Mouse (Mus musculus): ENCODE results near the gene Cyp19a1. TPM values are rescaled to one million over a fixed set of nuclear protein-coding genes. Genes with fewer than 3 reads are reported as not detected.

Gene Cyp19a1
- polyA plus RNA-seq, 1 experiment, result not detected

DNA sequence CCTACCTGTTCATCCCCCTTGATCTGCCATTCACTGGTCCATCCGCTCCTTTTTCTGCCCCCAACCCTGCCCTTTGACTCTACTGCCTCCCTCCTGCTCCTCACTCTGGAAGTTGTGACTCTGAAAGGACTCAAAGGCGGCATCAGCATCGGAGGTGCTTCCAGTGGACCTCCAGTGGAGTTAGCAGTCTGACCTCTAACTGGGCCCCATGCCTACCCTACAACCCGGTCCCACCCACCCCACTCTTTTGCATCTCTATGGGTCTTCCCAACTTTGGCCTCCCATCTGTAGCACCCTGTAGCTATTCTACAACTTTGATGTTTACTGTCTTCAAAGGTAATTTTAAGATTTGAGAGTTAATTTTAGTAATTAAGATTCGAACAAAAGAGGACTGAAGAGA, 51.4 kb downstream of the Cyp19a1 start:
- TF ChIP-seq POLR2A (IDR thresholded peaks at IDR 0.05; ENCODE audit: borderline replicate concordance, control insufficient read depth, low read depth, low read length), result no peak
- TF ChIP-seq CTCF (IDR thresholded peaks at IDR 0.05; ENCODE audit: control insufficient read depth, insufficient read depth, low read length), result no peak
- no peak overlapping the region for H3K4me3 ChIP-seq (replicated peaks; ENCODE audit: control insufficient read depth, low read depth, low read length)
- 68% methylated on average over 5 of the region's 5 CpGs for WGBS

DNA sequence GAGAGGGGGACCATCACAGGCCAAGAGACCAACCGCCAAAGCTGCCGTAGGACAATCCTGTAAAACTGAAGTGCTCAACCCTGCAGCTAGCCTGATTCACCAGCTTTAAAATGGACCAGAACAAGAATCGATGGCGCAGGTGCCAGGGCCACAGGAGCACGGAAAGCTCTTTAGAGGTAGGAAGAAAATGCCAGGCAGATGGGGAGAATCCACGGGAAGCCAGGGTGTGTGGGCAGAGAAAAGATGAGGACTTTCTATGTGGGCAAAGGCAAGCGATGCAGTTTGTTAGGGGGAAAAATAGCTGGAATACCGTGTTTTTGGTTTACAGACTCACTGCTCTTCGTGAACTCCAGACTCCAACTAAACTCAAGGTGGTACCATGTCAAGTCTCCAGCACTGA, 53.0 kb downstream of the Cyp19a1 start:
- WGBS, result 84% methylated on average over 9 of the region's 9 CpGs
- no peak overlapping the region for H3K4me3 ChIP-seq (replicated peaks; ENCODE audit: control insufficient read depth, low read depth, low read length)
- H3K27ac ChIP-seq (ENCODE audit: control insufficient read depth, insufficient read depth, low read depth, low read length, poor library complexity), result no peak overlapping the region
- TF ChIP-seq POLR2A (IDR thresholded peaks at IDR 0.05; ENCODE audit: borderline replicate concordance, control insufficient read depth, low read depth, low read length), result no peak
- TF ChIP-seq CTCF (IDR thresholded peaks at IDR 0.05; ENCODE audit: control insufficient read depth, insufficient read depth, low read length), result no peak
- H3K4me1 ChIP-seq (ENCODE audit: control insufficient read depth, insufficient read depth, low read length), result no peaks in the 10 kb centered on the region

More for the DNA sequence above, 51.4 kb downstream of the Cyp19a1 start:
- H3K27ac ChIP-seq (ENCODE audit: control insufficient read depth, insufficient read depth, low read depth, low read length, poor library complexity), result no peak overlapping the region
- H3K4me1 ChIP-seq (ENCODE audit: control insufficient read depth, insufficient read depth, low read length), result no peaks in the 10 kb centered on the region

DNA sequence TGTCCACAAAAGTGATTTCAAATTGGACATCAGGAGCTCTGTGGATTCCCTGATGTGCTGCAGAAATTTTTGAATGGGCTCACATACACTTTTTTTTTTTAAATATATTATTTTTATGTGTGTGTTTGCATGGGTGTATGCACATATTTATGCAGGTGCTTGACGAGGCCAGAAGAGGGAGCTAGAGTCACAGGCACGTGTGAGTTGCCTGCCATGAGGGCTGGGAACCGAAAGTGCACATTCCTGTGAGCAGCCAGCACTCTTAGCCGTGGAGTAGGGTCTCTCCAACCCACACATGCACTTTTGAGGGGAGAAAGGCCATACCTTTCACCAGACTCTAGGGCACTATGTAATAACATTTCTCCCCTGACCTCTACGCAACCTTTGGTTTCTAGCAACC, 73.1 kb downstream of the Cyp19a1 start:
- Histone ChIP-seq H3K4me3 (replicated peaks; ENCODE audit: control insufficient read depth, low read depth, low read length) (no peak overlapping the region), H3K4me1 (ENCODE audit: control insufficient read depth, insufficient read depth, low read length) (no peaks in the 10 kb centered on the region), H3K27ac (ENCODE audit: control insufficient read depth, insufficient read depth, low read depth, low read length, poor library complexity) (no peak overlapping the region)
- TF ChIP-seq CTCF (IDR thresholded peaks at IDR 0.05; ENCODE audit: control insufficient read depth, insufficient read depth, low read length) (no peak), POLR2A (IDR thresholded peaks at IDR 0.05; ENCODE audit: borderline replicate concordance, control insufficient read depth, low read depth, low read length) (no peak)
- 55% methylated on average over 5 of the region's 5 CpGs for WGBS

DNA sequence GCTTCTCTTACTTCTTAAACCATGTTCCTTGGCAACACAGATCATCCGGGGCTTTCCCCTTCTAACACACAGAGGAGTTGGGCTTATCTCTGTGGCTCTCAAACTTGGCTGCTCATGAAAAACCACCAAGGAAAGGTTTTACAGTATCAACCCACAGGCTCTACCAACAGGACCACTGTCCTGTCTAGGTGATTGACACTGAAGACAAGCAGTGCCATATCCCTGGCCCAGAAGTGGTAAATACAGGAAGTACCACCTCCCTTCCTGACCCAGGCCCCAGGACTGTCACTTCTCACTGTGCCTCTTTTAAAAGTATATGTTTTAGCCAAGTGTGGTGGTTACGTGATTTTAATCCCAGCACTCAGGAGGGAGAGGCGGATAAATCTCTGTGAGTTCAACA, 76.5 kb downstream of the Cyp19a1 start:
- Histone ChIP-seq H3K4me3 (replicated peaks; ENCODE audit: control insufficient read depth, low read depth, low read length) (no peak overlapping the region), H3K27ac (ENCODE audit: control insufficient read depth, insufficient read depth, low read depth, low read length, poor library complexity) (no peak overlapping the region), H3K4me1 (ENCODE audit: control insufficient read depth, insufficient read depth, low read length) (no peaks in the 10 kb centered on the region)
- 43% methylated on average over 3 of the region's 3 CpGs for WGBS
- TF ChIP-seq POLR2A (IDR thresholded peaks at IDR 0.05; ENCODE audit: borderline replicate concordance, control insufficient read depth, low read depth, low read length), result no peak
- TF ChIP-seq CTCF (IDR thresholded peaks at IDR 0.05; ENCODE audit: control insufficient read depth, insufficient read depth, low read length), result no peak

DNA sequence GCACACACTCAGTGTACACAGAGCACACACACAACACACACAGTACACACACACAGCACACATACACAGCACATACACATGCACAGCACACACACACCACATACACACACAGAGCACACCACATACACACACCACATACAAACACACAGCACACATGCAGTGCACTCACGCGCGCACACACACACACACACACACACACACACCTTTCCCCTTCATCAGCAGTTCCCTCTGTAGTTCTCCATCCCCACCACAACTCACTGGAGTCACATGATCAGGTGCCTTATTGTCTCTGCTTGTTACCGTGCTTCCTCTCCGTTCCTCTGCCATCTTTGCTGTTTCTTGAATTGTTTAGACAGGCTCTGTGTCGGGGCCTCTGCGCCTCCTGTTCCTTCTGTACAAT, 85.4 kb downstream of the Cyp19a1 start:
- no peak for TF ChIP-seq POLR2A (IDR thresholded peaks at IDR 0.05; ENCODE audit: borderline replicate concordance, control insufficient read depth, low read depth, low read length)
- no peak for TF ChIP-seq CTCF (IDR thresholded peaks at IDR 0.05; ENCODE audit: control insufficient read depth, insufficient read depth, low read length)
- 72% methylated on average over 7 of the region's 7 CpGs for WGBS
- no peak overlapping the region for H3K4me3 ChIP-seq (replicated peaks; ENCODE audit: control insufficient read depth, low read depth, low read length)
- H3K4me1 ChIP-seq (ENCODE audit: control insufficient read depth, insufficient read depth, low read length), result no peaks in the 10 kb centered on the region
- H3K27ac ChIP-seq (ENCODE audit: control insufficient read depth, insufficient read depth, low read depth, low read length, poor library complexity), result no peak overlapping the region

DNA sequence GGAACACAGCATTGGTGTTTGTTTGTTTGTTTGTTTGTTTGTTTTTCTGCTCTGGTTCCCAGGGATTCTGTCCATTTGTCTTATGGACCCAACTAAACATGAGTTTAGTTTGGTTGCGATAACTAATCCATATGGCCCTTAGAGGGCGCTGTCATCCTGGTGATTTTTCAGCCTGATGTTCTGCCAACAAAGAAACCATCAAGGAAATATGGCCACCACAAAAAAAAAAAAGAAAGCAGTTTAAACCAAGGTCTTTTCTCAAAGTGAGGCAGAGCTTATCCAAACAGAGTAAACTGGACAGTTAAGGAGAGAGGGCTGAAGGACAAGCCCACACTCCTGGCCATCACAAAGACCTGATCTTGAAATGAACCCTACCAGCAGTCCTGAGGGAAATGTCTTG, 86.6 kb downstream of the Cyp19a1 start:
- H3K4me1 ChIP-seq (ENCODE audit: control insufficient read depth, insufficient read depth, low read length), result no peaks in the 10 kb centered on the region
- H3K4me3 ChIP-seq (replicated peaks; ENCODE audit: control insufficient read depth, low read depth, low read length), result no peak overlapping the region
- no peak for TF ChIP-seq CTCF (IDR thresholded peaks at IDR 0.05; ENCODE audit: control insufficient read depth, insufficient read depth, low read length)
- TF ChIP-seq POLR2A (IDR thresholded peaks at IDR 0.05; ENCODE audit: borderline replicate concordance, control insufficient read depth, low read depth, low read length), result no peak
- WGBS, result 9% methylated on average over 2 of the region's 2 CpGs
- no peak overlapping the region for H3K27ac ChIP-seq (ENCODE audit: control insufficient read depth, insufficient read depth, low read depth, low read length, poor library complexity)

DNA sequence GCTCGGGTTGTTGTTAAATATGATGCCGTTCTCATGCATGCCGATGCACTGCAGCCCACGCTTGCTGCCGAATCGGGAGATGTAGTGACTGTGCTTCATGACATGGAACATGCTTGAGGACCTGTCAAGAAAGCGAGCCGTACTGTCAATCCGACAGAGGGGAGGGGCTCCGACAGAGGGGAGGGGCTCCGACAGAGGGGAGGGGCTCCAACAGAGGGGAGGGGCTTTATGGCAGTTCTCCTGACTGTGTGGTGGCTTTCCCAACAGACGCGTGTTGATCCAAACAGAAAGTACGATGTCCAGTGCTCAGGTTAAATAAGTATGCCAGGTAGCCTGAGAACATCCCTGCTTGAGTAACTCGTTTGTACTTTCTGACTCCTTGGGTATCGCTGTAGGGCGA, 87.7 kb downstream of the Cyp19a1 start:
- 72% methylated on average over 17 of the region's 17 CpGs for WGBS

DNA sequence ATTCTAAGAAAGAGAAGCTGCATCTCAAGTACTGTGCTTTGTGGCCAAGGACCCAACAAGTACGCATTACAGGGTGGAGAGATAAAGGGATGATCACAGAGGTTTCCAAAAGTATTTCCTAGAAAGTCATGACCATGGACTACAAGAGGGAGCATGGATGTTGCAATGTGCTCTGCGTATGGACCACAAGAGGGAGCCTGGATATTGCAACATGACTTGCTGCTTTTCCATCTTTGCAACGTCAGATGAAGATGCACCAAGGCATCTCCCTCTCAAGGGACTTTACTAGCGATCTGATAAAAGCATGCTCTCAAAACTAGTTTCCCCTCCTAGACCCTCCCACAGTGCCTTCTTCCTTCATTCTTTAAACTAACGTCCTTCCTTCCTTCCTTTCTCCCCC, 98.4 kb downstream of the Cyp19a1 start:
- no peak overlapping the region for H3K4me3 ChIP-seq (replicated peaks; ENCODE audit: control insufficient read depth, low read depth, low read length)
- no peaks in the 10 kb centered on the region for H3K4me1 ChIP-seq (ENCODE audit: control insufficient read depth, insufficient read depth, low read length)
- no peak for TF ChIP-seq CTCF (IDR thresholded peaks at IDR 0.05; ENCODE audit: control insufficient read depth, insufficient read depth, low read length)
- no peak for TF ChIP-seq POLR2A (IDR thresholded peaks at IDR 0.05; ENCODE audit: borderline replicate concordance, control insufficient read depth, low read depth, low read length)
- H3K27ac ChIP-seq (ENCODE audit: control insufficient read depth, insufficient read depth, low read depth, low read length, poor library complexity), result no peak overlapping the region
- WGBS, result 41% methylated on average over 5 of the region's 5 CpGs

More for the DNA sequence above, 87.7 kb downstream of the Cyp19a1 start:
- Histone ChIP-seq H3K4me1 (ENCODE audit: control insufficient read depth, insufficient read depth, low read length) (no peaks in the 10 kb centered on the region), H3K27ac (ENCODE audit: control insufficient read depth, insufficient read depth, low read depth, low read length, poor library complexity) (no peak overlapping the region), H3K4me3 (replicated peaks; ENCODE audit: control insufficient read depth, low read depth, low read length) (no peak overlapping the region)
- TF ChIP-seq CTCF (IDR thresholded peaks at IDR 0.05; ENCODE audit: control insufficient read depth, insufficient read depth, low read length) (no peak), POLR2A (IDR thresholded peaks at IDR 0.05; ENCODE audit: borderline replicate concordance, control insufficient read depth, low read depth, low read length) (no peak)

DNA sequence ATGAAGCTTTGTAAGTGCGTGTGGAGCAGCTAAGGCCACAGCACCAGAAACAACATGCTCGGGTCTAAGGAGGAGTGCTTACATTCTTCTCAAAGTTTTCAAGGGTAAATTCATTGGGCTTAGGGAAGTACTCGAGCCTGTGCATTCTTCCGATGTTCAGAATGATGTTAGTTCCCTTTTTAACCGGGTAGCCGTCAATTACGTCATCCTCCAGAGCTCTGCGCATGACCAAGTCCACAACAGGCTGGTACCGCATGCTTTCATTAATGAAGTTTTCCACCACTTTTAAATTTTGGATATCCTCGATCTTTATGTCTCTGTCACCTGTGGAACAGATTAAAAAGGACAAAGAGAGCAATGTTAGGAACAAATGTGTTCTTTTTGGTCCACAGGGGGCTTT, 99.5 kb downstream of the Cyp19a1 start:
- H3K4me1 ChIP-seq (ENCODE audit: control insufficient read depth, insufficient read depth, low read length), result no peaks in the 10 kb centered on the region
- 15% methylated on average over 10 of the region's 10 CpGs for WGBS
- TF ChIP-seq POLR2A (IDR thresholded peaks at IDR 0.05; ENCODE audit: borderline replicate concordance, control insufficient read depth, low read depth, low read length) (no peak), CTCF (IDR thresholded peaks at IDR 0.05; ENCODE audit: control insufficient read depth, insufficient read depth, low read length) (no peak)
- H3K27ac ChIP-seq (ENCODE audit: control insufficient read depth, insufficient read depth, low read depth, low read length, poor library complexity), result no peak overlapping the region
- no peak overlapping the region for H3K4me3 ChIP-seq (replicated peaks; ENCODE audit: control insufficient read depth, low read depth, low read length)

Measured in bone marrow, adult 2 months (tissue).